Mouse (Mus musculus) mouse trophoblast stem cell (cell line): ENCODE results near the gene Pik3r3.
"Not testable (repeated sequence)": the region's sequence is repeated elsewhere in the genome, so short reads cannot be mapped to it uniquely, and the experiment has no call there.

Source experiments
- in situ Hi-C, 2 experiments: fragments of 300-500 bp; cut with MseI, MboI; formaldehyde crosslinking; loops; 2 replicates in 1 of 2; 3 replicates in 1 of 2; pipeline ENCODE4 v1.15.1; 2025

Pik3r3 gene

DNA sequence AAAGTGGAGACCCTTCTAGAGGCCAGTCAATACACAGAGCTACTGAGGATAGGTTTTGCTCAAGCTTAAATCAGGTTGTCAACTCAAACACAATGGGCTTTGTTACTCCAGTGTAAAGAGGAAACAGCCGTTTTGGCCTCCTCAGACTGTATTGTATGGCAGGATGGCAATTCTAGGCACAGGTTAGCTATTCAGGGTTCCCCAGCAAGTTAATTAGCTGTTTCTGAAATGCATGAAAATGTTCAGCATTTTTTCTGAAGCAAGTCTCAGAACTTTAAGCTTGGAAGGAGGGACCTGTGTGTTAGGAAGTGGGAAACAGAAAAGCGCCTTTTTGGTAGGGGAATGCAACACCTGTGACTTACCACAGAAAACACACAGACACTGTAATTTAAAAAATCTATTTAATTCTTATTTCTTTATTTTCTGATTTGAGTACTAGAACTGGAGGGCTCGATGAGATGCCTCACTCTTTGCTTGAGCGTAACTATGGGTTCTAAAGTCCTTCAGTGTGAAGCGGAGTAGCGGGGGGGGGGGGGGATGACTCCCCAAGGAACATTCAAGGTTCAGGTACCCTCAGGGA is 1.3 kb upstream of the Pik3r3 start:
- in situ Hi-C loops: no loop called here

DNA sequence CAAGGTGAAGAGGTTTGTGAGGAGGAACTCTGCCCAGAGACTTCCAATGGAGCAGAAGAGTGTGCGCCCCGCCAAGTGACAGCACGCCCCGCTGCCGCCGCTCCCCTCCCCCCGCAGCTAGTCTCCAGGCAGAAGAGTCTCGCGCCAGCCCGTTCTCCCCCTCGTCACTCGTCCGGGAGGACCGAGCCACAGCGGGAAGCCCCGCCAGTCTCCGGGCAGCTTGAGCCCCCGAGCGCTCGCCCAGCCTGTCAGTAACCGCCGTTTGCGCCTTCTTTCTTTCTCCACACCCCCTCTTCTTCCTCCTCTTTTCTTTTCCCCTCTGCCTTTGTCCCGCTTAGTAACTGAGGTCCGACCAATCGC is 658 bp upstream of the Pik3r3 start:
- in situ Hi-C loops: no loop called here

DNA sequence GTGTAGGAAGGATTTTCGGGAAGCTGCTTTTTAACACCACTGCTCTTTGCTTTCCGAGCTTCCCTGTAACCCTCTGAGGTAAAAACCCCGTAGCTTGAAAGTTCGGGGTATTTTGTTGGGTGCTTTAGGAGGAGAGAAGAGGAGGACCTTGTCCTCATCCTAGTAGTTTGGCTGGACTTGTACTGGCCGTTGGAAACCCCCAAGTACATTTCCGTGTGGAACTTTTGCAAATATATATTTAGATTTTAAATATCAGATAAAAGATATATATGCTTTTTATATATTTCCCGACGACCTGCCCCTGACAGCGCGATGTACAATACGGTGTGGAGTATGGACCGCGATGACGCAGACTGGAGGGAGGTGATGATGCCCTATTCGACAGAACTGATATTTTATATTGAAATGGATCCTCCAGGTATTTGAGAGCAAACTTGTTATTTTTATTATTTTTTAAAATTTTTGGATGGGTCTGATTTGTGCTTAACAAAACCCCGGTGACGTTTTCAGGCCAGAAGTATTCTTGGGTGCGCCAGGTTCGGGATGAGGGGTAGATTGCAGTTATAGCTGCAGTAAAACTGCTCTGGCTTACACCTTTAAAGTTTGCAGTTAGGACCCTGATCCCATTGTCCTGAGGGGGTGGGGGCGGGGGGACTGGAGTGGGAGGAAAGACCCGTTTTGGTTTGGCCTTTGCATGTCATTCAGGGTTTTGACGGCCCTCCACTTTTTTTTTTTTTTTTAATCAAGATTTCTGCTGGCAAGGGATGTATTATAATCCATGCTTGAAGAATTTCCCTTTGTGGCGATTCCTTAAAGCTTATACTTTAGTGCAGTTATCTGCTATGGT is 801 bp downstream of the Pik3r3 start:
- in situ Hi-C loops: no loop called here

DNA sequence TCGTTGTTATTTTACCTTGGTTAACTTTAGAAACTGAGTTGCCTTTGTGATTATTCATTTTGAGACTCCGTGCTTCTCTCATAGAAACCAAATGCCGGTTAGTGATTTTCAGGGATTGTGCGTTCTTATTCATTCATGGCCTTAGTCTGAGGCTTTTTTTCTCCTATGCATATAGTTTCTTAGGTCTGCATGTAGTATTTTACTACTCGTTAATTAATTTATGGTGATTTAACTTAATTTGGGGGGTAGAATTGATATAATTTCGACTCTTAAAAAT is 1.4 kb downstream of the Pik3r3 start:
- in situ Hi-C loops: no loop called here

DNA sequence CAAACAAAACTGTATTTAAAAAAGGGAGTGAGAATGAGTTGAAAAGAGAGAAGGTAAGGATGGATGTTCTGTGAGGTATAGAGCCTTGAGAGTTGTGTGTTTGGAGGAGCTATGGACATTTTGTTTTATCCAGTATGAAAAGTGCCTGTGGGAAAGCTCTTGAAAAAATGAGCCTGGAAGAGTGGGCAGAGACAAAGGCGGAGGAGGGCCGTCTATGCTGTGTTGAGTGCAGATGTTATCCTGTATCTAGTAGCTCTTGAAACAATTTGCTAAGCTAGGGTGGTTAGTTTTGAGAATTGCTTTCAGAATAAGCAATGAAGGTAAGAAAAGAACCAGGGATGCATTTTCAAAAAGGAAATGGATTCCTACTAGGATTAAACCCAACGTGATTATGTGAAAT is 22.0 kb downstream of the Pik3r3 start:
- in situ Hi-C loops: no loop called here

DNA sequence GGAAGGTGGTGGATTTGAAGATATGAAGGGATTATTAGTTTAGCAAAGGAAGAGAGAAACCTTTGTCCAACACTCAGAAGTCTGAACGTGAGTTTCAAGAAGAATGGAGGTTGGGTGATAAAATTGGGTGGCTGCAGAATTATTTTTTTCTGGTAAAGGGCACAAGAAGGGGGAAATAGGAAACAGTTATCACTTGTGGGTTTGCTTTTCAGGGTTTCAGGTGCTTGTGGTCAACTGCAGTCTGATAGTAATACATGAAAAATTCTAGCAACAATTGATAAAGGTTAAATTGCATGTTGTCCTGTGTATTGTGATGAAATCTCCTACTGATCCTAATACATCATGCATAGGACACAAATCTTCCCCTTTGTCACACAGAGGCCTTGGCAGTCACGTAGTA is 22.8 kb downstream of the Pik3r3 start:
- in situ Hi-C loops: no loop called here

DNA sequence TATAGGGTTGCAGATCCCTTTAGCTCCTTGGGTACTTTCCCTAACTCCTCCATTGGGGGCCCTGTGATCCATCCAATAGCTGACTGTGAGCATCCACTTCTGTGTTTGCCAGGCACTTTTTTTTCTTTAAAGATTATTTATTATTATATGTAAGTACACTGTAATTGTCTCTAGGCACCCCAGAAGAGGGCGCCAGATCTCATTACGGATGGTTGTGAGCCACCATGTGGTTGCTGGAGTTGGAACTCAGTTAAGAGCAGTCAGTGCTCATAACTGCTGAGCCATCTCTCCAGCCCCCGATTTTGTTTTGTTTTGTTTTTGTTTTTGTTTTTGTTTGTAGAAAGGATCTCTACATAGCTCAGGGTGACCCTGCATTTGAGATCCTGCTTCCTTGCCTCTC is 24.5 kb downstream of the Pik3r3 start:
- in situ Hi-C loops: not testable (repeated sequence)

DNA sequence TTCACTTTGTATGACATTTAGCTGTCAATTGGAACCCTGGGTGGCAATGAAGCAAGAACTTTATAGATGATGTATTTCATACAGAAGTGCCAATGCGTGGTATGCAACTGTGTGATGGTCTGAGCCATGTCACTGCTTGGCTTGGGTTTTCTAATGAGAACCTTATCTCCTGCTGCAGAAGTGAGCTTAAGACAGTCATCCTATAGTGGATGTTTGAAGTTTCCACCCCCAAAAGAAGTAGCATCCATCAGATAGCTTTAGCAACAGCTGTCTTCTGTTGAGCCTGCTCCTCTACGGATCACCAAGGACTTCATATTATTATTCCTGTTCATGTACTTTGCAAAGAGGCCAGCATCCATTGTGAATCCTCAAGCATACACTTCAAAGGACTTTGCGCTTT is 28.6 kb downstream of the Pik3r3 start:
- in situ Hi-C loops: no loop called here

DNA sequence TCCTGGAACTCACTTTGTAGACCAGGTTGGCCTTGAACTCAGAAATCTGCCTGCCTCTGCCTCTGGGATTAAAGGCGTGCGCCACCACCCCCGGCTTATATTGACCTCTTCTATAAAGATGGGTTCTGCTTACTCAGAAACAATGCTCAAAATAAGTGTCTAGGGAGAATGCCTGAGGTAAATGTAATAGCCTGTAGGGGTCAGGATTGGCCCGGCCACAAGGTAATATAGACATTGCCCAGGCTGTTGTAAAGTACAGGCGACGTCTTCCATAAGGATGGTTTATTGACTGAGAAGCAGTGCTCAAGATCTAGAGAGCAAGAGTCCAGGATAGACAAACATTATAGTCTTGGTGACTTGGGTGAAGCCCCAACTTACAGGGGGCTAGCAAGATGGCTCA is 46.8 kb downstream of the Pik3r3 start:
- in situ Hi-C loops: no loop called here

DNA sequence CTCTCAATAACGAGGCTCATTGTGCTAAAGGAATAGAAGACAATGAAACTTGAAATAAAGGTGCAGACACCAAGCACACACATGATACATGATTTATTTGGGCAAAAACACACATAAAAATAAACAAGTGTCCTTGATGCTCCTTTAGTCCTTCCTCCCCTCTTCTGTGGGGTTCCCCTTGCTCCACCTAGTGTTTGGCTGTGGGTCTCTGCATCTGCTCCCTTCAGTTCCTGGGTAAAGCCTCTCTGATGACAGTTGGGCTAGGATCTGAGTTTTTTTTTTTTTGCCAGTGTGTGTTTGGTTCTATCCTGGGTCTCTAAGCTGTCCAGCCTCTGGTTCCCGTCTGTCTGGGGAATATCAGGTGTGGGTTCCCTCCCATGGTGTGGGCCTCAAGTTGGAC is 60.8 kb downstream of the Pik3r3 start:
- in situ Hi-C loops: no loop called here

DNA sequence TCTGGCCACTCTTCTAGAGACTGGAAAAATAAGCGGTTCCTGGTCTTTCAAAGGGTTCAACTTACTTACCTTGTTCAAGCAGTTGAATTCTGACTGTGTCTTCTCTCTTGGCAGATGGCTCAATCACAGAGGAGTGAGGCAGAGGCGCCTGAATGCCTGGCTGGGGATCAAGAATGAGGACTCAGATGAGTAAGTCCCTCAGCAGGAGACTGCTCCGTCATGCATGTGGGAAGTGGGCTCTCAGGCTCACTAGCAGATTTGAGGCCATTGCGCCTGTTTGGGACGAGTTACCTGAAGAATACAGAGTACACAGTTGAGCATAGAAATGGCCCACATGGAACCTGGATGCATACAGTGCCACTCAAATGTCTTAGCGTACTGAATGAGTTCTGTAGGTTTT is 70.1 kb downstream of the Pik3r3 start:
- in situ Hi-C loops: no loop called here

DNA sequence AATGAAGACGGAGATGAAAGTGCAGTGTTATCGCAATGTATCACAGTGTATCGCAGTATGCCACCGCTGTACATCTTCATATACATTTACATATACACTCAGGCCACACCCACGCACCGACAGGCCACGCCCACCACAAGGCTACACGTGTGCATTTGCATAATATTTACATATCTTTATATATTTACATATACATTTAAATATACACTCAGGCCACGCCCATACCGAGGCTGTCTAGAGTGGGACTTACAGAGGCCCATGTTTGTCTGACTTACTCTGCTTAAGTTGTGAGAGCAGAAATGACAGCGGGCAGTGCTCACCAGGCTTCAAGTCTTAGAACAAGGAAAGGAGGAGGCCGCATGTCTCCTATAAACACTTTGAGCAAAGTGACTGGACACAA is 71.9 kb downstream of the Pik3r3 start:
- in situ Hi-C loops: no loop called here

DNA sequence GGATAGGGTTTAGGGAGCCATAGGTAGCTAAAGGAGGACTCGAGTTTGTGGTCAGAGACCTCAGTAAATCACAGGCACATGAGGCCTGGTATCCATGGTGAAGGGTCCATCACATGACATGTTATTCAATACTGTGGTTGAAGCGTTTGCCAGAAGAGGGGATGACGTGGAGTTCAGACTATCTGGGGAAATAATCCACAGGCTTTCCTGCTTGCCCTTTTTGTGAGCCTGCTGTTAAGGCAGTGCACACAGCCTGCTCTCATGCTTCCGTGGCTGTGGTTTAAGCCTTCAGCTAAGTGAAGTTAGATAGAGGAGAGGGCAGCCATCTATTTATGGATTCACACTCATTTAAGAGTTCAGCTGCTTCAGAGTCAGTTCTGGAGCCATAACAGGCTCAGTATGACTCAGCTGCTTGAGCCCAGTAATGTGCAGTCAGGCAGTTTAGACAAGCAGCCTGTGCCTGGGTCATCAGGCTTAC is 79.5 kb downstream of the Pik3r3 start:
- in situ Hi-C loops: no loop called here

DNA sequence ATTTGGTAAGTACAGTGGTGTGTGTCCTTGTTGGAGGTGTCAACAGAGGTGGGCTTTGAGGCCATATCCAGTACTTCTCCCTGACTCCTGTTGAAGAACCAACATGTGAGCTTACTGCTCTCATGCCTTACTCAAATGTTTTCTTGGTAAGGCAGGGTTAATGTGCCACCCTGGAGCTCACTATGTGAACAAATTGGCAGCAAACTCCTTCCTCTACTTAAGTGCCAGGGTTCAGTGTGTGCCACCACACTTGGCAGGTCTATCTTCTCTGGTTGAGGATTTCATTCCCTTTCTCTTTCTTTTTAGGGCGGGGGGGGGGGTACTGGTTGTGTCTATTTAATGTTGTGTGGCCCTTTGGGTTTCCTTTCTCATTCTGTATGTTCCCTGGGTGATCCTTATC is 83.1 kb downstream of the Pik3r3 start:
- in situ Hi-C loops: no loop called here

DNA sequence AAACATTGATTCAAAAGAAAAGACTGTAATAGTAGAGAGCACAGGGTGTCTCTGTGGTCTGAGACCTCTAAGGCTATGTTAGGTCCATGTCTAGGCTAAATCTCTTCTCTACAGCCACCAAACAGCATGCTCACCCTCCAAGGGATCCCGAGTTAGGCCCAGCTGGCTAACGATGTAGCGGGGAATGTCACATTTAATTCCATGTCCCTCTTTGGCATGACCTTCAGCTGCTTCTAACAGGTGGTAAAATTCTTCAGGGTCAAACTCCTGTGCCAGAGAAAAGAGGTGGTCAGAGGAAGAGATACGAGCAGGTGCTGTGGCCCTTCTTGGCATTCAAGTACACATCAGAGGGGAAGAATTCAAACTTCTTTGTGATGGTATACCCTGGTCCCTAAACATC is 96.2 kb downstream of the Pik3r3 start:
- in situ Hi-C loops: no loop called here

DNA sequence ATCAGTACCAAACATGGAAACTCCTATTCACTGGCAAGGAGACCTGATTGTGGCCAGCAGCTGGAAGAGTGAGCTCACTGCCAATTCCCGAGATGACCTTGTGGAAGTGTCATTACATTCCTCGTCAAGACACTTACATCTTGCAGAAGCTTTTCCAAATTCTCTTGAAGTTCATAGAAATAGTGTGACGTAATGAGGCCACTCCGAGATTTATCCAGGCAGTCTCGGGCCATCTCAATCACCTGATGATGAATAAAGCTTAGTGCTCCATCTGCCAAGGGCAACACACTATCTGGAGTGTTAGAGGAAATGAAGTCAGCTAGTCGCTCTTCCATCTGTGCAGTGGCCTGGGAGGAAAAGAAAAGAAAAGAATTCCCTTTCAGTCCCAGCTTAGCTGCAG is 100.7 kb downstream of the Pik3r3 start:
- in situ Hi-C loops: no loop called here

DNA sequence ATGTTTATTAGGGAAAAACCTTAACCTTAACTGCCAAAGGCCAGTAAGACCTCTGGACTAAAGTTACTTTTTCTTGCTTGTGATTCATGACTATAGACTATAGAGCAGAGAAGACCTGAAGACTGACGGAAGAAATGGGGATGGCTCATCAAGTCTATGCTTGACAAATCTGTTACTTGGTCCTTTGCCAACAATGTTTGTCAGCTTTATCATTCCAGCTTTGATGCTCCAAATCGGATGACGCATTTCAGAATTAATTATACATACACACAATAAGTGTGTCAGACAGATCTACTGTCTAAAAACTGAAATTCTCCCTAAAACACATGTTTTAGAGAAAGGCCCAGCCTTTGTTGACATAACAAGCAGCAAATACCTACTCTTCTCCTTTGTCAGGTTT is 107.8 kb downstream of the Pik3r3 start:
- in situ Hi-C loops: no loop called here

DNA sequence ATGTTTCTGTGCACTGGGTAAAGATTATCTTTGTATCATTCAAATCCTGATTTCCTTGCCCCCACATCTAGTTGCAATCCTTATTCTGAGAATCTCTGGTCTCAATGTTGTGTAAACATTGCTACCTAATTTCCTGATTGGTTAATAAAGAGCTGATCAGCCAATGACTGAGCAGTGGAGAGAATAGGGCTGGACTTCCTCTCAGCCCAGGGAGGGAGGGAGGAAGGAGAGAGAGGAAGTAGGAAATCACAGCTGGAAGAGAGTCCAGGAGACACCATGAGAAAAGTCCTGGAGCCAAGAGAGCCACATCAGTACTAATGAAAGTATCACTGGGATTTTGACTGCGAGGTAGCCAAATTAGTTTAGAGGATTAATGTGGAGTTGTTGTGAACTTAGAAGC is 114.9 kb downstream of the Pik3r3 start:
- in situ Hi-C loops: no loop called here

DNA sequence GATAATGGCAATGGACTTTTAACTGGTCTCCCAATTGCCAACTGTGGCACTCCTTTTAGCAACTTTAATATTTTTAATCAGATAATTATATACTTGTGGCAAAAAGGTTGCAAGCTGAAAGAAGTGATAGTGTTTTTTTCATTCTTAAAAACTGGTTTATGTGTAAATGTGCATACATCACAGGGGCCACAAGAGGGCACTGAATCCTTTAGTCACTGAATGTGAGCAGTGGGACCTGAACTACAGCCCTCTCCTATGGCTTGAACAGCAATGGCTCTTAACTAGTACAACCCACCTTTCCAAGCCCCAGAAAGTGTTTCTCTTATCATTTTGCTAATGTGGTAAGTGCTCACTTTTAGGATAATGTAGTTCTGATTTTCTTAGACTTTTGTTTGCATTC is 120.7 kb downstream of the Pik3r3 start:
- in situ Hi-C loops: no loop called here

DNA sequence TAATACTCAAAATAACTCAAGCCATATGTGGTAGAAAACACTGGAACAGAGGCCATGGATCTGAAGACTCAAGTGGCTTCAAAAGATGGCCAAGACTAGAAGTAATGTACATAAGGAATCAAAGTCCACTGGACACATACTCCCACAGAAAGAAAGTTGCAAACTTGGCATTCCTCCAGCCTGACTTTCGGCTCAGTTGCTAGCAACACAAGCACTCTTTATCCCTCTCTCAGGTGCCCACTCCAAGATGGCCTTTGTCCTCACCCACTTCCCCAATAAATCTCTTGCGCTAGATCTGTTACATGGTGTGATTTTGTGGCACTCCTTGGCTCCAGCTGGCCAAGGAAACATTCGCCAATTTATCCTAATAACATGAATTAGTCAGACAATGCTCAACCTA is 131.1 kb downstream of the Pik3r3 start:
- in situ Hi-C loops: no loop called here
